Mouse (Mus musculus) midbrain, embryonic 12.5 days (tissue): Measurements from ENCODE around the gene Trappc3. TPM values are rescaled to one million over a fixed set of nuclear protein-coding genes. Genes with fewer than 3 reads are reported as not detected.
A peak's percentile ranks its signal among the peaks of the same experiment; 100 is the strongest.

Source experiments
- ATAC-seq: fragments of 200-750 bp; cut with Nextera tagmentation; 2 replicates; pipeline ENCODE4 v1.8.0; 2017; ENCODE audit warnings: low read depth, moderate TSS enrichment, moderate library complexity; ENCODE audit not compliant: low FRiP score
- H3K27ac ChIP-seq: fragments of 300-500 bp; sonication (generic); replicated peaks from 2 replicates; pipeline ENCODE4 v1.5.1; 2016; ENCODE audit warnings: mild to moderate bottlenecking
- H3K27me3 ChIP-seq: fragments of 300-500 bp; sonication (generic); 2 replicates; pipeline ENCODE4 v1.6.1; 2016; ENCODE audit warnings: mild to moderate bottlenecking
- H3K36me3 ChIP-seq: fragments of 300-500 bp; sonication (generic); 2 replicates; pipeline ENCODE4 v1.6.1; 2016
- H3K4me1 ChIP-seq: fragments of 300-500 bp; sonication (generic); 2 replicates; pipeline ENCODE4 v1.6.1; 2016
- H3K4me2 ChIP-seq: fragments of 300-500 bp; sonication (generic); replicated peaks from 2 replicates; pipeline ENCODE4 v1.6.1; 2016; ENCODE audit warnings: mild to moderate bottlenecking, moderate library complexity
- H3K4me3 ChIP-seq: fragments of 300-500 bp; sonication (generic); 2 replicates; pipeline ENCODE4 v1.5.1; 2016; ENCODE audit warnings: mild to moderate bottlenecking
- H3K9ac ChIP-seq: fragments of 300-500 bp; sonication (generic); replicated peaks from 2 replicates; pipeline ENCODE4 v1.6.1; 2016; ENCODE audit warnings: mild to moderate bottlenecking, moderate library complexity
- H3K9me3 ChIP-seq: fragments of 300-500 bp; sonication (generic); 2 replicates; pipeline ENCODE4 v1.6.1; 2016; ENCODE audit warnings: mild to moderate bottlenecking
- WGBS: fragments of 180-500 bp; shearing (Covaris S2); methylation state at CpG from one replicate; pipeline ENCODE4 v1.1.7; 2016; 5-methylcytosine and 5-hydroxymethylcytosine counted together
- polyA plus RNA-seq: library from polyadenylated mRNA; unstranded; fragments of >200 nt; fragmentation: Nextera tagmentation; extraction: Ambion mirVana; gene quantifications from 2 replicates; pipeline ENCODE4 v1.2.1, GENCODE M21; 2016

The Trappc3 gene
- polyA plus RNA-seq, 1 experiment from 2014 or later: 103 TPM

- Histone ChIP-seq H3K36me3 (peaks cover 21% of the 10 kb centered on the region), H3K4me3 (peak within 1 kb of the TSS; percentile 80), H3K4me1 (peaks cover 23% of the 10 kb centered on the region), H3K9me3 (no peaks in the 10 kb centered on the region), H3K27ac (peak within 1 kb of the TSS; percentile 81), H3K27me3 (peaks cover 36% of the 10 kb centered on the region), H3K9ac (peak within 1 kb of the TSS; percentile 87), H3K4me2 (peak within 1 kb of the TSS; percentile 98)
- peak; percentile 85 for ATAC-seq
- under 1% methylated on average over 79 of the region's 80 CpGs for WGBS
Measured at GRCm38 (mm10) chr4:126321111-126321853, 59.2 kb downstream of the Trappc3 start, which contains the start of gene Adprhl2. Gene Adprhl2, minus strand, starts transcription at chr4:126321703.

GRCm38 (mm10) chr4:126321854-126322511 lies 59.9 kb downstream of the Trappc3 start:
- Histone ChIP-seq H3K4me3 (peak overlapping the region; percentile 80), H3K27ac (no peak overlapping the region)
- peak; percentile 56; the same call in 1 of the 2 replicates for ATAC-seq

GRCm38 (mm10) chr4:126322646-126323045 lies 60.5 kb downstream of the Trappc3 start:
- no peak overlapping the region for H3K9ac ChIP-seq
- no peak overlapping the region for H3K27ac ChIP-seq
- no peak overlapping the region for H3K4me3 ChIP-seq
- peaks cover 38% of the 10 kb centered on the region for H3K27me3 ChIP-seq
- H3K9me3 ChIP-seq: no peaks in the 10 kb centered on the region
- WGBS: 96% methylated on average over 13 of the region's 13 CpGs
- no peak for ATAC-seq
- peaks cover 23% of the 10 kb centered on the region for H3K4me1 ChIP-seq
- no peak overlapping the region for H3K4me2 ChIP-seq
- peaks cover 7% of the 10 kb centered on the region for H3K36me3 ChIP-seq

More at GRCm38 (mm10) chr4:126321854-126322511, 59.9 kb downstream of the Trappc3 start:
- Histone ChIP-seq H3K36me3 (peaks cover 14% of the 10 kb centered on the region), H3K9ac (no peak overlapping the region), H3K4me1 (peaks cover 23% of the 10 kb centered on the region), H3K9me3 (no peaks in the 10 kb centered on the region), H3K27me3 (peaks cover 38% of the 10 kb centered on the region), H3K4me2 (peak overlapping the region; percentile 98)
- 56% methylated on average over 28 of the region's 28 CpGs for WGBS

- WGBS: 18% methylated on average over 13 of the region's 13 CpGs
- Histone ChIP-seq H3K4me2 (no peak overlapping the region), H3K27me3 (peaks cover 38% of the 10 kb centered on the region), H3K9me3 (no peaks in the 10 kb centered on the region), H3K9ac (no peak overlapping the region), H3K4me1 (peaks cover 23% of the 10 kb centered on the region), H3K36me3 (no peaks in the 10 kb centered on the region), H3K4me3 (no peak overlapping the region), H3K27ac (no peak overlapping the region)
- no peak for ATAC-seq
Measured at GRCm38 (mm10) chr4:126324861-126325260, 62.7 kb downstream of the Trappc3 start.

- H3K4me3 ChIP-seq: no peak within 1 kb of the TSS
- WGBS: 9% methylated on average over 23 of the region's 23 CpGs
Measured at GRCm38 (mm10) chr4:126325281-126325861, 63.2 kb downstream of the Trappc3 start, which contains the start of gene Tekt2. Gene Tekt2, minus strand, starts transcription at chr4:126325688.

More at GRCm38 (mm10) chr4:126325281-126325861, 63.2 kb downstream of the Trappc3 start, which contains the start of gene Tekt2:
- H3K27me3 ChIP-seq: peaks cover 38% of the 10 kb centered on the region
- H3K9ac ChIP-seq: no peak within 1 kb of the TSS
- no peaks in the 10 kb centered on the region for H3K36me3 ChIP-seq
- no peak within 1 kb of the TSS for H3K27ac ChIP-seq
- H3K4me1 ChIP-seq: peaks cover 21% of the 10 kb centered on the region
- ATAC-seq: no peak
- no peaks in the 10 kb centered on the region for H3K9me3 ChIP-seq
- H3K4me2 ChIP-seq: 0 out of 2 replicates have a peak within 1 kb of the TSS, but pooled peaks have one; percentile 11

Other genes with a start within 250 kb of the Trappc3 start
- 0.21 and 0.50 TPM in 2 replicates for gene Csf3r, start 237.8 kb upstream of the Trappc3 start, polyA plus RNA-seq
- 129 and 136 TPM in 2 replicates for gene Mrps15, start 215.4 kb upstream of the Trappc3 start, polyA plus RNA-seq
- gene Oscp1, start 203.8 kb upstream of the Trappc3 start, polyA plus RNA-seq: 31.6 and 31.8 TPM in 2 replicates
- 42.1 and 42.9 TPM in 2 replicates for gene Lsm10, start 165.7 kb upstream of the Trappc3 start, polyA plus RNA-seq
- gene Stk40, start 158.4 kb upstream of the Trappc3 start, polyA plus RNA-seq: 48.8 and 49.0 TPM in 2 replicates
- gene Eva1b, start 114.6 kb upstream of the Trappc3 start, polyA plus RNA-seq: 18.6 and 26.8 TPM in 2 replicates
- gene Sh3d21, start 98.8 kb upstream of the Trappc3 start, polyA plus RNA-seq: 1.6 and 1.7 TPM in 2 replicates
- 265 and 274 TPM in 2 replicates for gene Thrap3, start 59.6 kb upstream of the Trappc3 start, polyA plus RNA-seq
- 135 and 142 TPM in 2 replicates for gene Map7d1, start 6.0 kb upstream of the Trappc3 start, polyA plus RNA-seq
- 21.7 and 41.3 TPM in 2 replicates for gene Col8a2, start 24.5 kb downstream of the Trappc3 start, polyA plus RNA-seq
- 67.2 and 70.5 TPM in 2 replicates for gene Adprhl2, start 59.4 kb downstream of the Trappc3 start, polyA plus RNA-seq
- gene Tekt2, start 63.4 kb downstream of the Trappc3 start, polyA plus RNA-seq: 4.8 and 5.3 TPM in 2 replicates
- 19.3 and 19.9 TPM in 2 replicates for gene Ago3, start 167.2 kb downstream of the Trappc3 start, polyA plus RNA-seq
- 21.7 and 24.0 TPM in 2 replicates for gene Ago1, start 206.3 kb downstream of the Trappc3 start, polyA plus RNA-seq